Mouse (Mus musculus): Measurements from ENCODE around the gene Mrps33. TPM values are rescaled to one million over a fixed set of nuclear protein-coding genes. Genes with fewer than 3 reads are reported as not detected.

The Mrps33 gene
- 9.6 and 14.5 TPM in 2 replicates for polyA plus RNA-seq (2012; rRNA removed; ENCODE audit: low replicate concordance)

DNA sequence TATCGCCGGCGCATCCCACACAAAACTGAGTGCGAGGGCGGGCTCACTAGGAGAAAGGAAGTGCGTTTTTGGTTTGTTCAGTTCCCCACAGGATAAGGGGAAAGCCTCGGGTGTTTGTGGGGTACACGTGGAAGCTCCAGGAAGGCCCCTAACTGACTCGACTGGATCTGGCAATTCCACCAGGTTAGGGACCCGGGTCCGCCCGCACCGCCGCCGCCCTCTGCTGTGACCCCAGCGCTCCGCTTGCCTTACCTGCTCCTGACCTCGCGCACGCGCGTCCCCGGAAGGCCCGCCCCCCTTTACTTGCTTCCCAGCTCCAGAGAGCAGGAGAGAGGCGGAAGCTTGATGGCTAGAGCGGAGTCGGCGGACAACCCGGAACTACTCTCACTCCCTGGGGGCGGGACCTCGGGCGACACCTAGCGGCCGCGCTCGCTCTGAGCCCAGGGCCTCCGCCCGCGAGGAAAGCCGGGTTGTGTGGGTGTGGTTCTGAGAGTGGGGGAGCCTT is at the start of gene Mrps33:
Gene Mrps33, minus strand, starts transcription at position 377 of the 505 bp plus-strand sequence.

Other genes starting within 250 kb of the Mrps33 start
- 7.8 and 12.4 TPM in 2 replicates for gene Adck2, start 237.1 kb downstream of the Mrps33 start, polyA plus RNA-seq (2012; rRNA removed; ENCODE audit: low replicate concordance)
- gene Gm42420, start 225.2 kb downstream of the Mrps33 start, polyA plus RNA-seq (2012; rRNA removed; ENCODE audit: low replicate concordance), result not detected in 2 replicates
- gene Ndufb2, start 218.4 kb downstream of the Mrps33 start, polyA plus RNA-seq (2012; rRNA removed; ENCODE audit: low replicate concordance), result 766 and 800 TPM in 2 replicates
- gene Braf, start 85.5 kb downstream of the Mrps33 start, polyA plus RNA-seq (2012; rRNA removed; ENCODE audit: low replicate concordance), result 1.5 and 4.9 TPM in 2 replicates
- 0.14 and 0.25 TPM in 2 replicates for gene Tmem178b, start 62.3 kb upstream of the Mrps33 start, polyA plus RNA-seq (2012; rRNA removed; ENCODE audit: low replicate concordance)